Mouse (Mus musculus) kidney, embryonic 14.5 days (tissue): ENCODE measurements around the gene Kyat3. TPM values are rescaled to one million over a fixed set of nuclear protein-coding genes. Genes with fewer than 3 reads are reported as not detected.
A peak's percentile ranks its signal among the peaks of the same experiment; 100 is the strongest.
"Not testable (repeated sequence)": the region's sequence is repeated elsewhere in the genome, so short reads cannot be mapped to it uniquely, and the experiment has no call there.

Experiments
- ATAC-seq: fragments of 200-750 bp; cut with Nextera tagmentation; 2 replicates; pipeline ENCODE4 v1.8.0; 2017; ENCODE audit warnings: moderate number of reproducible peaks, mild to moderate bottlenecking, moderate TSS enrichment, moderate library complexity; ENCODE audit not compliant: low FRiP score, low TSS enrichment
- H3K27ac ChIP-seq: fragments of 300-500 bp; sonication (generic); 2 replicates; pipeline ENCODE4 v1.5.1; 2014; ENCODE audit warnings: low read depth, mild to moderate bottlenecking, low read length, moderate library complexity, mixed read lengths
- H3K27me3 ChIP-seq: fragments of 300-500 bp; sonication (generic); 2 replicates; pipeline ENCODE4 v1.6.1; 2014; ENCODE audit warnings: mild to moderate bottlenecking, low read length; ENCODE audit not compliant: control insufficient read depth, insufficient read depth
- H3K36me3 ChIP-seq: fragments of 300-500 bp; sonication (generic); 2 replicates; pipeline ENCODE4 v1.6.1; 2014; ENCODE audit warnings: low read length, mixed read lengths; ENCODE audit not compliant: control insufficient read depth, insufficient read depth
- H3K4me1 ChIP-seq: fragments of 300-500 bp; sonication (generic); 2 replicates; pipeline ENCODE4 v1.6.1; 2014; ENCODE audit warnings: low read length, mixed read lengths; ENCODE audit not compliant: control insufficient read depth, insufficient read depth
- H3K4me2 ChIP-seq: fragments of 300-500 bp; sonication (generic); replicated peaks from 2 replicates; pipeline ENCODE4 v1.6.1; 2014; ENCODE audit warnings: low read depth, mild to moderate bottlenecking, low read length
- H3K4me3 ChIP-seq: fragments of 300-500 bp; sonication (generic); 2 replicates; pipeline ENCODE4 v1.5.1; 2014; ENCODE audit warnings: mild to moderate bottlenecking, low read length
- H3K9ac ChIP-seq: fragments of 300-500 bp; sonication (generic); 2 replicates; pipeline ENCODE4 v1.6.1; 2014; ENCODE audit warnings: low read depth, mild to moderate bottlenecking, low read length, moderate library complexity
- H3K9me3 ChIP-seq: fragments of 300-500 bp; sonication (generic); 2 replicates; pipeline ENCODE4 v1.6.1; 2016; ENCODE audit warnings: low read length; ENCODE audit not compliant: control insufficient read depth
- WGBS: fragments of 180-500 bp; shearing (Covaris S2); extraction: QIAGEN DNeasy Blood & Tissue Kit; methylation state at CpG from one replicate; pipeline ENCODE4 v1.1.7; 2014; 5-methylcytosine and 5-hydroxymethylcytosine counted together
- polyA plus RNA-seq: library from polyadenylated mRNA; unstranded; fragments of >200 nt; fragmentation: Nextera tagmentation; extraction: Ambion mirVana; gene quantifications from 2 replicates; pipeline ENCODE4 v1.2.1, GENCODE M21; 2014

Gene Kyat3
- polyA plus RNA-seq, 1 experiment from 2014 or later = 24.5 TPM

DNA sequence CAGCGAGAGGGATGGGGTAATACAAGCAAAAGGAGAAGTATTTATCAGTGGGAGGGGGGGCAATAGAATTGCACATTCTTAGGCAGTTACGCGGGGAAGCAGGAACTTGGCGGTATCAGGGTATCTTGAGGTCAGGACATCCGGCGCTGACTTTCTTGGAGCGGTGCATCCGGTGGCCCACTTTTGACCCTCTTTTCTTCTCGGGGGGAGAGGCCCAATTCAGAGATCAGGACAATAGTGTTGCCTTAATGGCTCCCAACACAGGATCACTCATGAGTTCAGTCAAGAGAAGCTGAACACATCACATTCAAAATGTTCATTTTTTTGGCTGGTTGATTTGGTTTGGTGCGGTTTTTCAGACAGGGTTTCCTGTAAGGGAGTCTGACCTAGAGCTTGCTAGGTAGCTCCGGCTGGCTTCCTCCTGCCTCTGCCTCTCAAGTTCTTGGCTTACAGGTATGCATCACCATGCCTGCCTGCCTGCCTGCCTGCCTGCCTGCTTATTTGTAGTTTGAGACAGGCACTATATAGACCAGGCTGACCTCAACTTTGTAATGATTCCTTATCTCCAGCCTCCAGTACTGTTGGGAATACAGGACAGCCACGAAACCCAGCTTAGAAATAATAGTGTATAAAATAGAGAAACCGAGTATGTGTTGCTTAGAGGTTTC lies 7.5 kb downstream of the Kyat3 start:
- whole genome bisulfite sequencing = 84% methylated on average over 13 of the region's 13 CpGs
- H3K4me3 ChIP-seq = not testable (repeated sequence)

DNA sequence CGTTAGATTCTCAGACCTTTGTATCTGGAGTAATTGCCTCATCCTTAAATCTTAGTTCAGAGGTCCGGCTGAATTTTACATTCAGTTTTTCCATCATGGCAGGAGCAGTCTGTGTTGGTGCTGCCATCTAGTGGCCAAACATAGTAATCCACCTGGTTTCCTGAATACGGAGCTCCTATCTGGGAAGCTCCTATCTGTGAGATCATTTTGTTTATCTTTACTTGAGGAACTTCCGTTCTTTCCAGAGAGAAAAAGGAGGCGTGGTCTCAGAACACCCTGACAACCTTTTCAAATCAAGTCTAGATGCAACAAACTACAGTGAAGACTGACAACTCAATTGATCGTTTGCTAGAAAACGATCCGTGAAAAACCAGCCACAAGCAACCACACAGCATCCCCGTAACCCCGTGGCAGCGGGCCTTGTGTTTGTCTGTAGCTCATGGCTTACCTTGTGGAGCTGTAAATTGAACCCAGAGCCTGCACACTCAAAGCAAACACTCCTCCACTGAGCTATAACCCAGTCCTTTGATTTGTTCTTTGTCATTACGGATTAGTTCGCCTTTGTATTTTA lies 8.1 kb downstream of the Kyat3 start:
- 44% methylated on average over 13 of the region's 13 CpGs for WGBS
- no peak overlapping the region for H3K4me3 ChIP-seq
- H3K27ac ChIP-seq = no peak overlapping the region
- no peaks in the 10 kb centered on the region for H3K27me3 ChIP-seq
- peaks cover 2% of the 10 kb centered on the region; the same call in 1 of the 2 replicates for H3K9me3 ChIP-seq
- no peaks in the 10 kb centered on the region for H3K36me3 ChIP-seq
- ATAC-seq = 0 out of 2 replicates have a peak, but pooled peaks have one; percentile 32
- H3K9ac ChIP-seq = no peak overlapping the region
- H3K4me2 ChIP-seq = no peak overlapping the region
- no peaks in the 10 kb centered on the region for H3K4me1 ChIP-seq

More for the DNA sequence above, 7.5 kb downstream of the Kyat3 start:
- ATAC-seq = 0 out of 2 replicates have a peak, but pooled peaks have one; percentile 4
- not testable (repeated sequence) for H3K4me1 ChIP-seq, H3K27ac ChIP-seq, H3K27me3 ChIP-seq, H3K9me3 ChIP-seq, H3K9ac ChIP-seq, H3K36me3 ChIP-seq, H3K4me2 ChIP-seq

DNA sequence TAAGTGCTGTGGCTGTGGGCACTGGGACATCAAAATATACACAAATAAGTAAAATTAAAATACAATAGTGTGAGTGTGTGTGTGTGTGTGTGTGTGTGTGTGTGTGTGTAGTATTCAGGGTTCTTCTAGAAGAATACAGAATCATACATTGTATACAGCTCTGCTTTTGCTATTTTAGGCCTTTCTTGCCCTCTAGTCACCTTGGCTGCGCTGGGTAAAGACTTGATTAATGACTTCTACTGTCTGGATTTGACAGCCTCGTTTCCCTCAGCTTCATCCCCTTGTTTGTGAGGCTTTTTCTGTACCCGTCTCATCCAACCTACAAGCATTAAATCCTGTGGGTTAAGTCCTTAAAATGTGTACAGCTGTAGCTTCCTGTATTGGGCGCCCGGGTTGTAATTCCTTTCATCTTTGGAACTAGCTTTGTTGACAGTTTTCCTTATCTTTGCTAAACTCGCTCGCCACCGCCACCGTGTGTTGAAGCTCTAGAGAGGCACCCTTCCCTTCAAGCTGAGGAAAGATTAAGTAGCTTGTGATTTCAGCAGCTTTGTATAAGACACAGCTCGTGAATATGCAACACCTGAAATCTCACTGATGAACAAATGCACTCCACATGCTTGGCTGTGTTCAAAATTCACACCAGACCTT lies 9.6 kb downstream of the Kyat3 start:
- no peaks in the 10 kb centered on the region for H3K27me3 ChIP-seq
- no peak overlapping the region for H3K4me3 ChIP-seq
- H3K4me2 ChIP-seq = no peak overlapping the region
- H3K9ac ChIP-seq = no peak overlapping the region
- H3K36me3 ChIP-seq = no peaks in the 10 kb centered on the region
- H3K4me1 ChIP-seq = no peaks in the 10 kb centered on the region
- peaks cover 2% of the 10 kb centered on the region; the same call in 1 of the 2 replicates for H3K9me3 ChIP-seq
- no peak for ATAC-seq
- no peak overlapping the region for H3K27ac ChIP-seq
- 22% methylated on average over 10 of the region's 10 CpGs for WGBS

DNA sequence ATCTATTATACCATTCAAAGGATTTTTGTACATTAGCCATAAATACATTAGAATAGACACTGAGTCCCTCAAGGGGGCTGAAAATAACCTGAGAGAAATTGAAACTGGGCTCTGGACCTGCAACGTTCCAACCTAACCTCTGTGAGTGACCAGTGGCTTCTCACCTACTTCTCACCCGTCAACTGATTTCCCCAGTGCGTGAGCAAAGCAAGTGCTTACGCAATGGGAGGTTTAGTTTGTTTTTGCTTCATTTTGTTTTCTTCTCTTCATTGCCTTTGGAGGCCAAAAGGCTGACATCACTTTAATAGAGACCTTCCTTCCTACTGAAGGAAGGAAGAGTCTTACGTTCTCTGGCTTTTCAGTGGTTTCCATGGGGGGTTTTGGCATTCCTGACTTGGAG lies 10.5 kb downstream of the Kyat3 start:
- Histone ChIP-seq H3K9ac (no peak overlapping the region), H3K4me1 (no peaks in the 10 kb centered on the region), H3K27me3 (no peaks in the 10 kb centered on the region), H3K9me3 (peaks cover 2% of the 10 kb centered on the region; the same call in 1 of the 2 replicates), H3K4me2 (no peak overlapping the region), H3K27ac (no peak overlapping the region), H3K36me3 (no peaks in the 10 kb centered on the region), H3K4me3 (no peak overlapping the region)
- 87% methylated on average over 5 of the region's 5 CpGs for WGBS
- ATAC-seq = no peak

- not testable (repeated sequence) for H3K27me3 ChIP-seq, H3K27ac ChIP-seq, H3K4me2 ChIP-seq, H3K4me1 ChIP-seq, ATAC-seq, H3K9ac ChIP-seq, H3K9me3 ChIP-seq, H3K4me3 ChIP-seq, H3K36me3 ChIP-seq
- 96% methylated on average over 18 of the region's 18 CpGs for WGBS
These were observed 11.7 kb downstream of the Kyat3 start for GRCm38 (mm10) chr3:142712401-142713040.

GRCm38 (mm10) chr3:142725481-142725880 lies 24.6 kb downstream of the Kyat3 start:
- no peak overlapping the region for H3K4me3 ChIP-seq
- no peaks in the 10 kb centered on the region for H3K36me3 ChIP-seq
- no peaks in the 10 kb centered on the region for H3K9me3 ChIP-seq
- ATAC-seq = peak; percentile 52; the same call in 1 of the 2 replicates
- H3K27me3 ChIP-seq = no peaks in the 10 kb centered on the region
- H3K9ac ChIP-seq = no peak overlapping the region
- no peak overlapping the region for H3K27ac ChIP-seq
- WGBS = 62% methylated on average over 2 of the region's 2 CpGs
- no peaks in the 10 kb centered on the region for H3K4me1 ChIP-seq
- no peak overlapping the region for H3K4me2 ChIP-seq

DNA sequence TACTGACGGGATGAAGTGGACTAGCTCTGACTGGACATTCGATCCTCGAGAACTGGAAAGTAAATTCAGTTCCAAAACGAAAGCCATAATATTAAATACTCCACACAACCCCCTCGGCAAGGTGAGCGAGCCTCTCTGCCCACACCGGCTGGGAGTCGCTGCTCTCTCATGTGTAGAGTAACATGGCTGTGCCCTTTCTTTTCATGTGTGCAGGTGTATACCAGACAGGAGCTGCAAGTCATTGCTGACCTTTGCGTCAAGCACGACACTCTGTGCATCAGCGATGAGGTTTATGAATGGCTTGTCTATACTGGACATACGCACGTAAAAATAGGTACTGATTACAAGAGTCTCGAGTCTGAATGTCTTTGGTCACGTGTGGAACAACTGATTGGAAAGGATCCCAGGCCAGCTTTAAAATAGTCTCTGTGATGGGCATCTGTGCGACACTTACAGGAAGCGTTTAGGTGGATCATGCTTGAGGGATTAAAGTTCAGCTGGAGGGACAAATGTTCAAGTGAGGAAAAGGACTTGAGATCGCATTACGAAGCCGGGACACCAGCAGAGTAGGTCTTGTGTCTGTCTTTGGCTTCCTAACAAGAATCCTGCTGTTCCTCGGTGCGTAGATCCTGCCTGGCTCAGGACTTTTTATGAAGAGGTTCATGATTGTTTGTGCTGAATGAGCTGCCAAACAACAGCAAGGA lies 25.3 kb downstream of the Kyat3 start:
- no peak overlapping the region for H3K4me2 ChIP-seq
- H3K36me3 ChIP-seq = no peaks in the 10 kb centered on the region
- H3K4me3 ChIP-seq = no peak overlapping the region
- H3K4me1 ChIP-seq = no peaks in the 10 kb centered on the region
- no peak overlapping the region for H3K27ac ChIP-seq
- no peaks in the 10 kb centered on the region for H3K27me3 ChIP-seq
- H3K9me3 ChIP-seq = no peaks in the 10 kb centered on the region
- ATAC-seq = no peak
- WGBS = 58% methylated on average over 22 of the region's 22 CpGs
- H3K9ac ChIP-seq = no peak overlapping the region

- H3K27ac ChIP-seq = no peak overlapping the region
- no peaks in the 10 kb centered on the region for H3K4me1 ChIP-seq
- WGBS = 80% methylated on average over 12 of the region's 12 CpGs
- H3K27me3 ChIP-seq = no peaks in the 10 kb centered on the region
- no peak for ATAC-seq
- no peak overlapping the region for H3K4me3 ChIP-seq
- H3K9me3 ChIP-seq = no peaks in the 10 kb centered on the region
- no peaks in the 10 kb centered on the region; the same call in 1 of the 2 replicates for H3K36me3 ChIP-seq
- H3K9ac ChIP-seq = no peak overlapping the region
- no peak overlapping the region for H3K4me2 ChIP-seq
These were observed 33.4 kb downstream of the Kyat3 start for GRCm38 (mm10) chr3:142734291-142734690.
